Mouse (Mus musculus) cortical plate, adult 2 months (tissue): ENCODE results near the gene Gadd45gip1.

Experiments used
- CTCF ChIP-seq: fragments of 200-500 bp; IDR thresholded peaks from 2 replicates; pipeline ENCODE4 v1.5.1; 2011; ENCODE audit warnings: mild to moderate bottlenecking, control low read depth, low read length; ENCODE audit not compliant: insufficient read depth; ENCODE audit errors: extremely low read depth
- POLR2A ChIP-seq: fragments of 200-500 bp; IDR thresholded peaks from 2 replicates; pipeline ENCODE4 v1.6.1; 2011; ENCODE audit warnings: mild to moderate bottlenecking, low read length, control low read depth; ENCODE audit not compliant: insufficient read depth; ENCODE audit errors: extremely low read depth

- TF ChIP-seq CTCF (no peak), POLR2A (no peak)
Observed at GRCm38 (mm10) chr8:84806031-84806430, 25.3 kb upstream of the Gadd45gip1 start.
